Mouse (Mus musculus): ENCODE data around the gene March1.

Gene March1

GRCm38 (mm10) chr8:65617871-65618751 is at the start of gene March1:
Gene March1 (plus strand): TSS chr8:65617900.
- peak; percentile 79 for DNase-seq

GRCm38 (mm10) chr8:65586909-65587308 is 30.8 kb upstream of the March1 start:
- no peak for DNase-seq

GRCm38 (mm10) chr8:65603241-65603640 is 14.5 kb upstream of the March1 start:
- no peak for DNase-seq

DNA sequence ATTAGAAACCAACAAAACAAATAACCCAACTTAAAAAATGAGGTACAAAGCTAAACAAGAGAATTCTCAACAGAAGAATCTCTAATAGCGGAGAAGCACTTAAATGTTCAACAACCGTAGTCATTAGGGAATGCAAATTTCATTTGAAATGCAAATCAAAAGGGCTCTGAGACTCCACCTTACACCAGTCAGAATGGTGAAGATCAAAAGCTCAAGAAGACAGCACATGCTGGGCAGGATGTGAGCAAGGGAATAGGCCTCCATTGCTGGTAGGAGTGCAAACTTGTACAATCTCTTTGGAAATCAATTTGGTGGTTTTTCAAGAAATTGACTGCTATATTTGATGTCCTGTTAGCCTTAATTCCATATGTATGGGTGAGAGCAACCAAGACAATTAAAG is 8.2 kb upstream of the March1 start:
- DNase-seq = no peak

DNA sequence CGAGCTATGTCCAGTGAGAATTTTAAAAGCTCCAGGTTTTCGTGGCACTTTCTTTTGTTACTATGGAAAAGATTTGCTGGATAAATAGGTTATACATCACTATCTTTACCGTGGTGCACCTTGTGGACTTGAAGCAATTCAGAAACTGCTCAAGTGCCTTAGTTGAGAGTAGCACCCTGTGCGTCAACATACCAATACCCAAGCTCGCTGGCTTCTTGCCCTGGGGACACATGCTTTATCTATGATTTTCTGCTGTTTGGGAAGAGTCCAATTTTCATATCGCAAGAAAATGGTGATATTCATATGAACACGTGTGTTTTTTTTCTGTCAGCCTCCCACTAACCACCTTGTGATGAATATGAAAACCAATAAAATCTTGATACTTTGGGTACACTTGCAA is 1.3 kb downstream of the March1 start:
- no peak for DNase-seq

DNA sequence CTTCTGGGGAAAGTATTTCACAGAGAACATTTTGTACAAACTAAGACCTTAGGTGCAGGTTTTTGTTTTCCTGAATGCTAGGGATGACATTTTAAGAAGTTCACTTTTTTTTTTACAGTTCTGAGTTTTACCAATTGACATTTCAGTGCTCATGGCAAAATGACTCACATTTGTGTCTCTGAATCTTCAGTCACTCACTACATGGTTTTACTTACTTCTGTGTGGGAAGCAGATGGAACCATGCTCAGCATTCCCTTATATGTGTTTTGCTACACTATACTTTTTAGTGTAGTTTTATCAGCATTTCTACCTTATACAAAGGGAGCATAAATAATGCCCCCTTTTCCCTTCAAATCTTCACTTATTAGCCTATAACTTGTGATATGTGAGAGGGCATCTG is 27.2 kb downstream of the March1 start:
- peak; percentile 10 for DNase-seq

DNA sequence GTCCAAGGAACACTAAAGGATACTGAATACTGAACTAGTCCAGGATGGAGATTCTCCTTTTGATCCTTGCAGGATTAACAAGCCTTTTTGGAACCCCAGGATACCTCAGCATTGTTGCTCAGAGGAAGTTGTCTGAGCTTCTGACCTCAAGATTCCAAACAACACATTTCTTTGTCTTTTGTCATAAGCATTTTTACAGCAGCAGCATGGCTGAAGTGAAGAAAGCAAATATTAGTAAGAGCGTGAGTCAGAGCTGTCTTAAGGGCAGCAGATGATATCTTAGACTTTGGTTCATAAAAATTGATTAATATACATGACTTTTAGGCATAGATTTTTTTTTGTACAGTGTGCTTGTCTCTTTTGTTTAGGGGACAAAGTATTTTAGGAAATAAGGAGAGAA is 27.8 kb downstream of the March1 start:
- DNase-seq = no peak

DNA sequence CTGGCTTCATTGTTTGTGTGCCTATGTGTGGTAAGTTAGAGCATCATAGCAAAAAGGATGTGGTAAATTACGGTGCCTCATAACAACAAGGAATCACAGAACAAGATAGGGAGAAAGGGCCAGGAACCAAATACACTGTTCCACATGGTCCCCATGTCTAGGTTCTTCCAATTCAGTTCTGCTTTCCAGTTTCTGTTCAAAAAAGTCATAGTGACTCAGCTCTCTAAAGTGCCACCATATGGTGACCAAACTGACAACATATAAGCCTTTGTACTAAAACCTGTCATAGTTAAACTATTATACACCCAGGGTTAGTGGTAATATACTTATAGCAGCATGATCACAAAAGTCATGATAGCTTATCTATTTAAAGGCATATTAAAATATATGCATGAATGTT is 28.2 kb downstream of the March1 start:
- no peak for DNase-seq

DNA sequence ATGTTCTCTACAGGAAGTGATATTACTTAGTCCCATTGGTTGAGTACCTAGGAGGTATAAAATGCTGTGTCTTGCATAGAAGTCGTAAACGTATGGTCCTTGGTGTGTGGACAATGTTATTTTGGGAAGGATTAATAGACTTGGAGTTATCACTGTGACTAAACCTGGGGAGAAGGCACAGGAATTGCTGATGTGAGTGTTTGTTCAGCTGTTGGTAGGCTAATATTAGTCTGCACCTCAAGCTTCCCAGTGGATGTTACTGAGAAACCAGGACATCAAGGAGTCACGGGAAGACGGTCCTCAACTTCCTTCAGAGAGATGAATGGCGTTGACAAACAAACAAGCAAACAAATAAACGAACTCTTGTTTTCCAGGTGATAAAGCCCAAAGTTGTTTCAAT is 38.2 kb downstream of the March1 start:
- no peak for DNase-seq

DNA sequence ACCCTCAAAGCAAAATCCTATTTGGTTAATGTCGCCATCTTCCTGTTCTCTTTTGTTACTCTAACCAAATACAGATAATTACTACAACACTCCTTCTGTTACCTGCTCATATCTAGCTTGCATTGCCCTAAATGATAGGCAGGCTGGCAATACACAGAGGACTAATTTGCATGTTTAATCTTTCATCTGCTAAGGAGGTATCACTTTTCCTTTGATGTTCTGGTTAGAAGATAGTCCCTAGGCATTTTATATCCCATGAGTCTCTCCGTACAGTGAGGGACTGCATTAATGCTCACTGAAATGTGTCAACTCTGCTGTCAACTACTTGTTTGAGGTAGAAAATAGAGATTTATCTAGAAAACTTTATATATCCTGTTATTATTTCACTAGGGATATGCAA is 44.2 kb downstream of the March1 start:
- no peak for DNase-seq

- no peak for DNase-seq
These were observed 48.1 kb downstream of the March1 start for GRCm38 (mm10) chr8:65665786-65666185.

- DNase-seq = no peak
These were observed 125.4 kb downstream of the March1 start for GRCm38 (mm10) chr8:65743066-65743465.

DNA sequence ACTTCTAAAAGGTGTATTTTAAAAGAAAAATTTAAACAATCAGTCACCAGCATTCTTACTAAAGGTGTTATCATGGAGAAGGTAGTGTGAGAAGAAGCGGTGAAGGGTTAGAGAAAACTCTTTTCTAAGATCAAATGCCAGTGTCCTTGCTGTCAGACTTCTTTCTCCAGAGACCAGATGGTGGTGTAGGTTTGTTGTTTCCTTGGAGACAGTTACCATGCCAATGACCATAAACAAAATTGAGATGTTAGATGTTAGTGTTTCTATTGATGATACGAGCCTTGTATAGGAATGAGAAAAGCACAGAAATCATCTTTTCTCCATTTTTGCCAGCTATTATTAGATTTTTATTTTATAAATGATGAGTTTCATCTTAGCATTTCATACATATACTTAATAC is 158.1 kb downstream of the March1 start:
- DNase-seq = no peak

DNA sequence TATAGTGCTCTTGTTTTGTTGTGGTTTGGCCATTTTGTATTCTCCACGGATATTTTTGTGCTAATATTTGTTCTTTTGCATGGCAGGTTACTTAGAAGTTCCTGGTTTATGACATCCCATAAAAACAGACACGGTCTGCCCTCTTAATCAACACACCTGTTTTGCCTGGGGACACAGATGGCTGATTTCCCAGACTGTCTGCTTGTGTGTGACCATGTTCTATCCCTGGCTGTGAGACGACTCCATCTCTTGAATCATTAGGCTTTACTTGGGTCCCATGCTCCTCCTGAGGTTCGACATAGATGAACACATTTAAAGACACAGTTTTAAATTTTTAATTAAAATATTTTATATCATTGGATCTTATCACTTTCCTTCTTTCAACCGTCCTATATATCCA is 163.5 kb downstream of the March1 start:
- no peak for DNase-seq

GRCm38 (mm10) chr8:65812971-65813370 is 195.3 kb downstream of the March1 start:
- no peak for DNase-seq

DNA sequence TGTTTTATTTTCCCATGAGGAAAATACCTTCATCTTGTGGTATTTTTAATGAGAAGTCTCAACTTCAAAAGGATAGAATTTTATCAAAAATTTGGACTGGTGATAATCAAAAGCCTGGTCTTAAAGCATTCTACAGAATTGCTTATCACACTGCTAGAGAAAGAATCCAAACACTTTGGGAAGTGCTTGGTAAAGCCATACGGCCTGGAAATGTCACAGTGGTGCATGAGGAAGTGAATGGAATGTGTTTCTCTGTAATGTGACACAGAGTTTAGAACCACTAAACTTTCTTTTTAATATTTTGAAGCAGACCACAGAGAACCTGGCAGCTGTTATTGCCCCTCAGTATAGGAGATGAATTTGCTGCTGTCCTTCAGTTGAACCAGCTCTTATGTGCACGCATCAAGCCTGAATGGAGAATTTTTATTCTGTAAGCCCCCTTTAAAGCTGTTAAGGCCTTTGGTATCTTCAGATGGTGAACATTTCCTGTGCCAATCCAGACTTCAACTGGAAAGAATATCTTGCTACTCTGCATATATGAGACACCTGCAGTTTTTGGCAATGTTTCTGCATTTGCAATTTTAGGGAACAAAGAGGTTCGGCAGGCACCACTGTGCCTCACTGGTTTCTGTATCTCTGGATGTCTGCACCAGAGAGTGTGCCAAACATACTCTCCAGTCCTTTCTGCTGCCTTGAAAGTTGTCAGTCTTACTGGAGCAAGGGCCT is 304.8 kb downstream of the March1 start:
- DNase-seq = peak; percentile 49

DNA sequence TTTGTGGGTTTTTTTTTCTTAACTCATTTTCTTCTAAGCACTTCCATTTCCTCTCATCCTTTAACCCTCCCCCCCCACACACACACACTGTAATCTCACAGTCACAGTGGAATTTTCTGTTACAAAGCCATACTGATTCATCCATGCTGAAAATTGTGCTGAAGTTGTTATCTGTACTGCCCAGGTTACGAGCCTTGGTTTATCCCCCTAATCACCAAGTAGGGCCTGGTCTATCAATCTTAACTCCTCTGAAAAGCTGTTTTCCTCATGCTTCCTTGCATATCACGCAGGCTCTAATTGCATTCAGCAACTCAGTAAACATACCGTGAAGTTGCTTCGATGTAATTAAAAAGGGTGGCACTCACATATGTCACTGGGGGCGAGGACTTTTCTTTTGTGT is 339.2 kb downstream of the March1 start:
- DNase-seq = no peak

DNA sequence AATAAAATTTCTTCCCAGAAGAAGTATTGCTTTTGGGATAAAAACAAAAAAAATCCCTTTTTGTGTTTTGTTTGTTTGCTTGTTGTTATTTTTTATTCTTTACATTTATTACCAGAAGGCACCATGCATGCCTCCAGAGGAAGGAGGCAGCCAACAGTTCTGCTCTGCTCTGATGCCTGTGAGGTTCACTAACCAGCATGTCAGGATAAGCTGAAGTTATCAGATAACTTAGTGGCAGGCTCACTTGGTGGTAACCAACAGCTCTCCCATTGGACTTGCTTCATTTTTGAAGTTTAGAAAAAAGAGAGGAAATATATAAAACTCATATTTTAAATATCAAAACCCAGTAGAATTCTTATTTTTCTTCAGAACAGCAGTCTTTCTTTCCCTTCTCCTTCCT is 339.8 kb downstream of the March1 start:
- no peak for DNase-seq

DNA sequence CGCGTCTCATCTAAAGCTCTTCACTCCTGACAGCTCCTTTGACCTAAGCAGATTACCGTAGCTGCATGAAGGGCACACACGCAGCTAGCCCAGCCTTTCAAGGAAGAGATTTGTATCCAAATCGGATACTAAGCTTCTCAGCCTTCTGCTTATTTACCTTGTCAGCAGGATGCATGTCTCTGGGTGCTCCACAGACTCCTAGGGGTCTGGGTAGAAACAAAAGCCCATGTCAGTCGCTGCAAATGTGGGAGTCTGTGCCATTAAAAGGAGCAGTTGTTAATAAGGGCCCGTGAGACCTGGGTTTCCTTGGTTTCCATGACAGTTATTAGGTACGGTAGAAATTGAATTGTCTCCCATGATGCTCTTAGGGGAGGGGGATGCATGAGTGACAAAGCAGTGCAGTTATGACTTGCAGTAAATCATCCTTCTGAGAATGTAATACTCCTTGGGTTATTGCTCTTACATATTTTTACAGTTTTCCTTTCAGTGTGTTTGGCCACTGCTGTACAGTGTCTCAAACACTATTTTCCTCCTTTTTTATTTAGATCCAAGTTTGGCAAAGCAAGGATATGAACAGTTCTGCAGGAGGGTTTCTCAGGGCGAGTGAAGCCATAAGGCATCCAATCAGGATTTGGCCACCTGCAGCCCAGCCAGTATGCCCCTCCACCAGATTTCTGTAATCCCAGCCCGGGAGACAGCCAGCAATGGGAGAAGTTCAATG is 349.0 kb downstream of the March1 start:
- DNase-seq = no peak

DNA sequence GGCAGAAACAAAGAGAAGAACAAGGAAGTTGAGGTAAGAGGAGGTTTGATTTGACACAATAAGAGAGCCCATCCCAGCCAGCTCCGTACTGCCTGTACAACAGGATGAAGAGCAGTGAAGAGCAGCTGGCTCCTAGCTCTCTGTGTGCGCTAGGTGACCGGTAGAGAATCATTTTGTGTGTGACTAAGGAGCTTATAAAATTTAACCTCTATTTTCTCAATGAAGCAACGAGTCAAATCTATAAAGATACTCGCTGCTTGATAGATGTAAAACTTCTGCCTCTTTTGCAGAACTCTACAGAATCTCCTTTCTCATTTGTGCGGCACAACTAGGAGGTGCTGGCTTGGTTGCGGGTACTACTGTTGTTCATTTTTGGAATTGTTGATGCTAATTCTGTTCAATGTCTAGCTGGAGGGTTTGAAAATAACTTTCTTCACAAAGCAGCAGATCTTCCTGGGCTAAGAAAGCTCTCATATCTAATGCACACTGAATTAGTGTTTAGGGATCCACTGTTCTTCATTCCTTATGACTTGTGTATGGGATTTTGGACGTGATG is 349.6 kb downstream of the March1 start:
- DNase-seq = no peak

DNA sequence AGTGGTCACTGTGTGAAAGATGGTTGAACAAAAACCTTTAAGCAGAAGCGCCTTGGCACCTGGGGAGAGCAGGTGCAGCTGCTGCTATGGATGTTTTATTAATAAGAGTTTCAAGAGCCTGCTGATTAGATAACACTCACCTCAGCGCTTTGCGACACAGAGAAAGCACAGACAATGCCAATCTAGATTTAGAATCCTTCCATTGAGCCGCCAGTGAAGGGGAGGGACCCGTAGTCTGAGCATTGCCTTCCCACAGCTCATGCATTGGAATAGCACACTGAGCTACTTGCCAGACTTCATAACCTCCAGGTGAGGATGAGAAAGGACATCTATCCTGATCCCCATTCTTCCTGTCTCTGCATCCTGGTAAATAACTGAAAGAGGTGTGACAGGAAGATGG is 359.2 kb downstream of the March1 start:
- DNase-seq = no peak

DNA sequence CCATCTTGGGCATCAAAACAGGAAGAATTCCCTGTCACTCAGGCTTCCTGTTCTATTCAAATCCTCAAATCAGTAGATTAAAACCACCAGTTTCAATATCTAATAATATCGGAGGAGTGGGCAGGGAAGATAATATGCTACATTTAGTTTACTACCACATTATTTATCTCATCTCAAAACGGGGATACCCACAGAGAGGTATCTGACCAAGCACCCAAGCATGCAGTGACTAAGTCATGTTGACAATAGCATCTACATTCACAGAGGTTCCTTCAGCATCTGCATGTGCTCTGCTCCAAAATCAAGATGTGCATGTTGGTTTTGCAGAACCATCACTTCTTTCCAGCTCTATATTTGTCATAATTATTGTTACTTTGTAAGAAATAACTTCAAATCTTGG is 364.3 kb downstream of the March1 start:
- no peak for DNase-seq

DNA sequence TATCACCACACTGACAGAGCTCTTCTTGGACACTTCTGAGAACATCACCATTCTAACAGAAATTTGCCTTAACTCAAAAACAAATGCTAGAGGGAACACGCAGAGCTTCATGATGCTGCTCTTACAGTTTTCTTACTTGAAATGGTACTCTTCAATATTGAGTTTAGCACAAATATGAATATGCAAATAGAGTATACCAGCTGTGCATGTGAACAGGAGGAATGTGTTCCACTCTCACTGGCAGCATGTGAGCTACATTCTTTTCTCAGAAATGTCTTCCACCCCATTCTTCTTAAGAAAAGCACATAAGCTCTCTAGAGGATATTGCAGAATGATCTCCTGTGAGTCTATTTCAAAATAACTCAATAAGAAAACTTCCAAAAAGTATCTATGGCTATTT is 370.0 kb downstream of the March1 start:
- DNase-seq = peak; percentile 18
